Mouse (Mus musculus): ENCODE data around the gene Pcbp4. TPM values are rescaled to one million over a fixed set of nuclear protein-coding genes. Genes with fewer than 3 reads are reported as not detected.

Pcbp4 gene
- polyA plus RNA-seq, 1 experiment = 59.9 TPM

DNA sequence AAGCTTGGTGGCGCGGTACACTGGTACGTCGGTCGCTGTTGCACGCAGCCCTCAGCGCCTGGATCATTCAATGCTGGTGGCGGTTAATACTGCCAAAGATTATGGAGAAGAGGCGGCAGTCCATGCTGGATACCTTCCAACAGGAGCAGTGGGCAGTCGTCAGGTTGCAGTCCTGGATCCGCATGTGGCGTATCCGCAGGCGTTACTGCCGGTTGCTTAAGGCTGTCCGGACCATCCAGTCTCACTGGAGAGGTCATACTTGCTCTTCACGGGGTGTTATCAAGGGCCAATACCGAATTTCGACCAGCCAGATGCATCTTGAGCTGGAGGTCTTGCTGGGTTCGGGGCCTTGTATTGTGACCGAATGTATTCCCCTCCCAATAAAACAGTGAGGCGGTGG lies 48.8 kb downstream of the Pcbp4 start:
- TF ChIP-seq POLR2A (IDR thresholded peaks at IDR 0.05; ENCODE audit: control insufficient read depth, extremely low read depth, insufficient read depth, low read length, poor library complexity) (no peak), CTCF (IDR thresholded peaks at IDR 0.05; ENCODE audit: borderline replicate concordance, control insufficient read depth, extremely low read depth, insufficient read depth, low read length, poor library complexity) (no peak)
- no peak for DNase-seq
- no peaks in the 10 kb centered on the region for H3K36me3 ChIP-seq (ENCODE audit: control insufficient read depth, insufficient read depth, low read length)
- no peak overlapping the region for H3K4me3 ChIP-seq (ENCODE audit: control insufficient read depth, insufficient read depth, low read length)
- no peak overlapping the region for H3K27ac ChIP-seq (ENCODE audit: control insufficient read depth, insufficient read depth, low read length)
- H3K27me3 ChIP-seq (ENCODE audit: control insufficient read depth, insufficient read depth, low read length) = no peaks in the 10 kb centered on the region
- no peaks in the 10 kb centered on the region for H3K4me1 ChIP-seq (replicated peaks; ENCODE audit: control insufficient read depth, insufficient read depth, low read length)
- 93% methylated on average over 22 of the region's 22 CpGs for WGBS

DNA sequence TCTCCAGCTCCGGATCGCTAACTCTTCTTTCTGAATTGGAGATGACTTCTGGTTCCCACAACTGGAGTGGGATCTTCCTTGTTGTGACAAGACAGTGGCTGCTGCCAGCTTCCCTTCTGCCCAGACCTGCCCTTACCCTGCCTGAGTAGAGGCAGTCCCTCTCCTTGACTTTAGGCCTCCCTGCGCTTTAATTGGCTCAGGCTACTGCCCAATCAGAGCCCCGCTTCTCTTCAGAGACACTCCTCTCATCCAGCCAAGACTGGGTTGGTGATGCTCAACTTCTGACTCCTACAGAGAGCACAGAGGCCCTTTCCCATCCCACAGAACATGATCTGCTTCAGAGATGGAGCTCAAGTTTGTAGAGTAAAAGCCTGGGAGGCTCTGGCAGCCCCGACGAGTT lies 51.2 kb downstream of the Pcbp4 start:
- no peak for TF ChIP-seq POLR2A (IDR thresholded peaks at IDR 0.05; ENCODE audit: control insufficient read depth, extremely low read depth, insufficient read depth, low read length, poor library complexity)
- Histone ChIP-seq H3K4me3 (ENCODE audit: control insufficient read depth, insufficient read depth, low read length) (no peak overlapping the region), H3K36me3 (ENCODE audit: control insufficient read depth, insufficient read depth, low read length) (no peaks in the 10 kb centered on the region), H3K4me1 (replicated peaks; ENCODE audit: control insufficient read depth, insufficient read depth, low read length) (no peaks in the 10 kb centered on the region), H3K27me3 (ENCODE audit: control insufficient read depth, insufficient read depth, low read length) (no peaks in the 10 kb centered on the region), H3K27ac (ENCODE audit: control insufficient read depth, insufficient read depth, low read length) (no peak overlapping the region)
- 85% methylated on average over 6 of the region's 6 CpGs for WGBS
- no peak for DNase-seq

DNA sequence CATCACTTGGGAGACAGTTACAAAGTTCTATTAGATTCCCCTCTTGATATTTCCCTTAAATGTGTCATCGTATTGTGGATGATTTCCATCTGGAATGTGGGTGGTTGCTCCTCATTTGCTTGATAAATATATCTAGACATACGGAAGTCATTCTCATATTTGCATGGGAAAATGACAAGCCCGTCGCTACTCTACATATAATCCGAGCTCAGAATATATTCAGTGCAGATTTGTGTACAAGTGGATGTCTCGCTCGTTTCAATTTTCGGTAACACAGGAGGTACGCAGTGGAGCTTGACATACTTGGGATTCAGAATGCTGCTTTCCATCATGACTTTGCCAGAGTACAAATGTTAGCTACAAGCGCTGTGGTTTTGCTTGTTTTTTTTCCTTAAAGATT lies 56.3 kb downstream of the Pcbp4 start:
- TF ChIP-seq POLR2A (IDR thresholded peaks at IDR 0.05; ENCODE audit: control insufficient read depth, extremely low read depth, insufficient read depth, low read length, poor library complexity) = no peak
- no peak for TF ChIP-seq CTCF (IDR thresholded peaks at IDR 0.05; ENCODE audit: borderline replicate concordance, control insufficient read depth, extremely low read depth, insufficient read depth, low read length, poor library complexity)
- 96% methylated on average over 10 of the region's 10 CpGs for WGBS
- H3K36me3 ChIP-seq (ENCODE audit: control insufficient read depth, insufficient read depth, low read length) = no peaks in the 10 kb centered on the region

DNA sequence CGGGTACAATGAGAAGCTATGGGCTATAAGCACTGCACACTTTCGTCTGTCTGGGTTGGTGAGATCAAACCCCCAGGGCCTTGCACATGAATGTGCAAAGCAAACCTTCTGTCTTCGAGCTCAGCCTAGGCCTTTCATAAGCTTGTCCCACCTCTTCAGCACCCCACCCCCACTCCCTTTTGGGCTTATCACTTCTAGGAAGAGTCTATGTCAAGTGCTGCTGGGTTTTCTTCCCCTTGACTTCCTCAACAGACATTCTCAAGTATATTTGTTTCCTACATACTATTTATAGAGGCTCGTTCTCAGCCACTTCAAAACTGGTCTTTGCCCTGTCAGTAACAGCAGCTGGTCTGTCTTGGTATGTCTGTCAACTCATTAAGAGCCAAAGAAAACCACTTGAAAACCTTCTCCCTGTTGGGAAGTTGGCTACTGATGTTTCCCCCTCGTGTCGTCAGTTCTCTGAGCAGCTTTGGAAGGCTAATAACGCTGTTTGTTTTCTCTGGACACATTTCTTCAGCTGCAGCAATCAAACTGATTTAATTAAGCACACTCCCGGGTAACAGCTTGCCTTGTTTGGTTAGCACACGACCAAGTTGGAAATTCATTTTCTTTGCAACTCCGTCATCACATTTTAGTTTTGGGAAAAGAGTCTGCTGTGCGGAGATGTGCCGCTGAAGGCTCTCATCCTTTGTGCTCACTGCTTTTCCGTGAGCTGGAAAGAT lies 59.8 kb downstream of the Pcbp4 start:
- TF ChIP-seq POLR2A (IDR thresholded peaks at IDR 0.05; ENCODE audit: control insufficient read depth, extremely low read depth, insufficient read depth, low read length, poor library complexity) = no peak
- H3K36me3 ChIP-seq (ENCODE audit: control insufficient read depth, insufficient read depth, low read length) = no peaks in the 10 kb centered on the region
- H3K4me1 ChIP-seq (replicated peaks; ENCODE audit: control insufficient read depth, insufficient read depth, low read length) = no peaks in the 10 kb centered on the region
- no peak overlapping the region for H3K4me3 ChIP-seq (ENCODE audit: control insufficient read depth, insufficient read depth, low read length)
- no peaks in the 10 kb centered on the region for H3K27me3 ChIP-seq (ENCODE audit: control insufficient read depth, insufficient read depth, low read length)
- H3K27ac ChIP-seq (ENCODE audit: control insufficient read depth, insufficient read depth, low read length) = no peak overlapping the region
- 45% methylated on average over 13 of the region's 13 CpGs for WGBS
- no peak for DNase-seq

More for the DNA sequence above, 56.3 kb downstream of the Pcbp4 start:
- DNase-seq = no peak
- Histone ChIP-seq H3K4me1 (replicated peaks; ENCODE audit: control insufficient read depth, insufficient read depth, low read length) (no peaks in the 10 kb centered on the region), H3K27ac (ENCODE audit: control insufficient read depth, insufficient read depth, low read length) (no peak overlapping the region), H3K27me3 (ENCODE audit: control insufficient read depth, insufficient read depth, low read length) (no peaks in the 10 kb centered on the region), H3K4me3 (ENCODE audit: control insufficient read depth, insufficient read depth, low read length) (no peak overlapping the region)

DNA sequence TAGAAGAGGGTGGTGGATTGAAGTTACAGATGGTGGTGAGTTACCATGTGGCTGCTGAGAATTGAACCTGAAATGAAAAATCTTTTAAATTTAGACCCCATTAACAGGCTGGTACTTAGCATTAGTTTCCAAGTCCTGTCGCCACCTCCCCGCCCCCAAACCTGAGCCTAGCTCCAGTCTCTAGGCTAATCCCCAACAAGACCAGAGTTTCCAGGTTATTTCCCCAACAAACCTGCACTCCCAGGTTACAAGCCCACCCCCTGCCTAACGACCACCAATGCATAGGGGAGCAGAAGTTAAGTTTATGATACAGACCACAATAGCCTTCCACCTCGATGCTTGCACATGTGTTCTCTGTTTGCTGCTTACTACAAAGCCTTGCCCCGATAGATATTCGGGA lies 60.5 kb downstream of the Pcbp4 start:
- H3K27ac ChIP-seq (ENCODE audit: control insufficient read depth, insufficient read depth, low read length) = no peak overlapping the region
- H3K36me3 ChIP-seq (ENCODE audit: control insufficient read depth, insufficient read depth, low read length) = no peaks in the 10 kb centered on the region
- no peak for TF ChIP-seq CTCF (IDR thresholded peaks at IDR 0.05; ENCODE audit: borderline replicate concordance, control insufficient read depth, extremely low read depth, insufficient read depth, low read length, poor library complexity)
- no peak for TF ChIP-seq POLR2A (IDR thresholded peaks at IDR 0.05; ENCODE audit: control insufficient read depth, extremely low read depth, insufficient read depth, low read length, poor library complexity)
- DNase-seq = no peak
- no peak overlapping the region for H3K4me3 ChIP-seq (ENCODE audit: control insufficient read depth, insufficient read depth, low read length)
- H3K4me1 ChIP-seq (replicated peaks; ENCODE audit: control insufficient read depth, insufficient read depth, low read length) = no peaks in the 10 kb centered on the region
- WGBS = 80% methylated on average over 6 of the region's 6 CpGs
- no peaks in the 10 kb centered on the region for H3K27me3 ChIP-seq (ENCODE audit: control insufficient read depth, insufficient read depth, low read length)

Other genes starting within 250 kb of the Pcbp4 start
- gene Tlr9, start 230.7 kb upstream of the Pcbp4 start, polyA plus RNA-seq (2012; rRNA removed) = 17.1 and 17.4 TPM in 2 replicates
- gene Alas1, start 204.6 kb upstream of the Pcbp4 start, polyA plus RNA-seq (2012; rRNA removed) = 87.5 and 94.8 TPM in 2 replicates
- gene Poc1a, start 172.2 kb upstream of the Pcbp4 start, polyA plus RNA-seq (2012; rRNA removed) = 30.2 and 42.2 TPM in 2 replicates
- gene Dusp7, start 84.7 kb upstream of the Pcbp4 start, polyA plus RNA-seq (2012; rRNA removed) = 75.3 and 86.0 TPM in 2 replicates
- gene Rpl29, start 23.8 kb upstream of the Pcbp4 start, polyA plus RNA-seq (2012; rRNA removed) = 524 and 548 TPM in 2 replicates
- gene Acy1, start 15.0 kb upstream of the Pcbp4 start, polyA plus RNA-seq (2012; rRNA removed) = 11.0 and 12.5 TPM in 2 replicates
- gene Abhd14b, start 5.8 kb upstream of the Pcbp4 start, polyA plus RNA-seq (2012; rRNA removed) = 21.6 and 29.3 TPM in 2 replicates
- gene Abhd14a, start 5.6 kb upstream of the Pcbp4 start, polyA plus RNA-seq (2012; rRNA removed) = 18.1 and 19.8 TPM in 2 replicates
- gene Gpr62, start 12.6 kb downstream of the Pcbp4 start, polyA plus RNA-seq (2012; rRNA removed) = 0.31 and 0.47 TPM in 2 replicates
- 57.8 and 58.8 TPM in 2 replicates for gene Rrp9, start 22.7 kb downstream of the Pcbp4 start, polyA plus RNA-seq (2012; rRNA removed)
- 57.4 and 69.5 TPM in 2 replicates for gene Parp3, start 23.7 kb downstream of the Pcbp4 start, polyA plus RNA-seq (2012; rRNA removed)
- not detected in 2 replicates for gene Iqcf1, start 46.7 kb downstream of the Pcbp4 start, polyA plus RNA-seq (2012; rRNA removed)
- gene Iqcf5, start 61.3 kb downstream of the Pcbp4 start, polyA plus RNA-seq (2012; rRNA removed) = not detected in 2 replicates
- 0.18 TPM in 1 of 2 replicates, not detected in the other for gene Iqcf3, start 108.3 kb downstream of the Pcbp4 start, polyA plus RNA-seq (2012; rRNA removed)
- 0.19 TPM in 1 of 2 replicates, not detected in the other for gene Iqcf4, start 117.7 kb downstream of the Pcbp4 start, polyA plus RNA-seq (2012; rRNA removed)
- gene Iqcf6, start 173.3 kb downstream of the Pcbp4 start, polyA plus RNA-seq (2012; rRNA removed) = not detected in 2 replicates
- 0.19 and 0.34 TPM in 2 replicates for gene Grm2, start 202.8 kb downstream of the Pcbp4 start, polyA plus RNA-seq (2012; rRNA removed)
- 91.8 and 104 TPM in 2 replicates for gene Tex264, start 232.6 kb downstream of the Pcbp4 start, polyA plus RNA-seq (2012; rRNA removed)

Data from thymus, adult 2 months (tissue).